Mouse (Mus musculus) v-Abl transformed pro-B cells (cell line): ENCODE results near the gene Tcp11.

Source experiments
- in situ Hi-C, 2 experiments: fragments of 400-800 bp; cut with MboI; formaldehyde crosslinking; loops; one replicate each; pipeline ENCODE4 v1.15.1; 2025; ENCODE audit not compliant: unreplicated experiment in 2 of 2

Tcp11 gene

DNA sequence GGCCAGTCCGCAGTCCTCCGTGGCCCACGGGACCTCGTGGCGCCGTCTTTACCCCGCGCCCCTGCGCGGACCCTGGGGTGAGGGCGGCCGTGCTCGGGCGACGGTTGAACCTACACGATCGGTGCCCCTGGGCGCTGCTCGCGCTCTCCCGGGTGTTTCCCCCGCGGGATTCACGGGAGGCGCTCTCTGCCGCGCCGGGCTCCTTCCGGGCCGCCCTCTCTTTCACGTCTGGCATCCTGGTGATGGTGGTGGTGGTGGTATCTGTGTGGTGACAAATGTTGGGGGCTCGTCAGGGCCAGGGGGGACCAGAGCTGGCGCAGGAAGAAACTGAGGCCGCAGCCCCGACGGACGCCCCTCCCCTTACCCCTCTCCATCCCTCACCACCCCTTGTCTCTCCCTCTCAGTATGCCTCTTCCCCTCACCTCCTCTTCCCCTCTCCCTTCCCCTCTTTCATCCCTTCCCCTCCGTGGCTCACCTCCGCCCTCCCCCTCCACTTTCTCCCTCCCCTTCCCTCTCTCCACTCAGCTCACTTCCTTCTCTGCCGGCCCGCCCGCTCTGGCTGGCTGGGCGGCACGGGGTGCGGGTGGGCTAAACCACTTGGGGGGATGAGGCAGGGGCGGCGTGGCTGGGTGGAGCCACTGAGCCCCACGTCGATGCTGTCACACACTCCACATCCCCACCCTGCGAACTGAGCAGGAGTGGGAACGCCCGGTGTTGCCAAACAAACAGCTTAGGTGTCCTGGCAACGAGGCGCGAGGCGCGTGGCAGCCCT is at the start of gene Tcp11:
Gene Tcp11 (minus strand): TSS at position 595 of the 772 bp plus-strand sequence.
- in situ Hi-C loops = loop anchor here (5.0 to 25.0 kb wide), 4 partner anchors 82 to 457 kb away; partner anchors contain the start of genes Armc12 (in 1 of the 2) and Clpsl2 (in 1 of the 2)

GRCm38 (mm10) chr17:28129796-28130195 is 49.4 kb upstream of the Tcp11 start:
- in situ Hi-C loops = loop anchor here in 1 of 2 experiments (5.0 kb wide), 1 partner anchor 37 kb away; no protein-coding TSS in a partner anchor

DNA sequence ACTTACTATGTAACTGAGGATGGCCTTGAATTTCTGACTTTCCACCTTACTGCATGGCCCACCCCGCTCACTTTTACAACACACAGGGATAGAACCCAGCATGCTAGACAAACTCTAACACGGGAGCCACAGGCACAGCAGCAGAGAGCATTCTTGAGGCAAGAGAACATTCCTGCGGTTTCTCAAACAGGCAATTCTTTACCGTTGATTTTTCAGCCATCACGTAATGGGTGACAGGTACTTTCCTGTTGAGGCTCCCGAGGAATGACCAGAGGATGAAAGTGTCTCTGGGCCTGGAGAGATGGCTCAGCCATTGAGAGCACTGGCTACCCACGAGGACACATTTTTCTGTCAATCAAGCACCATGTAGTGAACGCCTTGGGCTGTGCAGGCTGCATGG is 43.9 kb upstream of the Tcp11 start:
- in situ Hi-C loops = no loop called here

GRCm38 (mm10) chr17:28123627-28124026 is 43.2 kb upstream of the Tcp11 start:
- in situ Hi-C loops = no loop called here

DNA sequence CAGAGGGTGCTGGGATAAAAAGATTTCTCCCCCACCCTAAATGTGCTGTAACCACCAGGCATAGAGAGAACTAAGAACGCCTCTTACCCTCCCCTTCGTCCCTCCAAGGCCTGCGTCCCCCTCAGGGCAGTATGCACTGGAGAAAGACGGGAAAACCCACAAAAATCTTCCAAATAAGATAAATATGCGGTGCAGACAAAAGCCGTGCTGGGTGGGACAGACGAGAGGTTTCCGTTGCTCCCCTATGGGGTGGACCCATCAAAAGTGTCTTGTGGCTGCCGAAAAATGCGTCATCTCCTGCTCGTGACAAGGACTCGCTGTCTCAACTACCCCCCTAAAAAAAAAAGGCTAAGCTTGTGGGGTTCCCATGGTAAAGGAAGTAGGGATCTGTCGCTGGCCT is 42.5 kb upstream of the Tcp11 start:
- in situ Hi-C loops = no loop called here

DNA sequence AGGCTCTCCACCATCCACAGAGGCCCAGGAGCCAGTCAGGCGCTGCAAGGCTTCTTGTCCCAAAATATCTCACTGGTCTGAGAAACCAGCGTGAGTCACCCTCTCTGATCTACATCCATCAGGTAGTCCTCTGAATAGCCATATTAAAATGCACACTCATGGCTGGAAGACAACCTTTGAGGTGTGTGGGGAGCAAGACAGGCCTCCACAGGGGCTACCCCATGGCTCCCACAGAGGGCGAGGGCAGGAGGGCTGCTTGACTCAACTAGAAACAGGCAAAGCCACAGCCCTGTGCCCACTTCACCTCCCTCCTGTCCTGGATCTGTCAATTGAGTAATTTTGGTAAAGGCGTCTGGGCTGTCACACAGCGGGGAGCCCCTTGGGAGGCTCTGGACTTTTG is 40.0 kb upstream of the Tcp11 start:
- in situ Hi-C loops = no loop called here

- in situ Hi-C loops = no loop called here
Measured at GRCm38 (mm10) chr17:28117451-28118209, 37.2 kb upstream of the Tcp11 start.

DNA sequence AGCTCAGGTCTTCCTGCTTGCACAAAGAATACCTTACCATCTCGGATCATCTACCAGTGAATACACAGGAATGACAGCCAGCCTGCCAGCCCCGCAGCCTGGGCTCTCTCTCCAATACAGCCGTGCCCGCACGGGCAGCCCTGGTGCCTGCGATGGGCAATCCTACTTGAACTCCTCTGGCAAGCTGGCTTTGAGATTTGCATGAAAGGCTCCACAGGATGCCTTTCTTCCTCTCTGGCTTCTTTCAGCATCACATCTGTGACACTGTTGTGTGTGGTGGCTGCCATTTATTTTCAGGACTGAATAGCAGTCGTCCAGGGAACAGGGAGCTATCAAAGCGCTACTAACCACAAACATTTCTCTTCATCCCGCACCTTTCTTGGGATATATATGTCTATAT is 35.9 kb upstream of the Tcp11 start:
- in situ Hi-C loops = no loop called here

DNA sequence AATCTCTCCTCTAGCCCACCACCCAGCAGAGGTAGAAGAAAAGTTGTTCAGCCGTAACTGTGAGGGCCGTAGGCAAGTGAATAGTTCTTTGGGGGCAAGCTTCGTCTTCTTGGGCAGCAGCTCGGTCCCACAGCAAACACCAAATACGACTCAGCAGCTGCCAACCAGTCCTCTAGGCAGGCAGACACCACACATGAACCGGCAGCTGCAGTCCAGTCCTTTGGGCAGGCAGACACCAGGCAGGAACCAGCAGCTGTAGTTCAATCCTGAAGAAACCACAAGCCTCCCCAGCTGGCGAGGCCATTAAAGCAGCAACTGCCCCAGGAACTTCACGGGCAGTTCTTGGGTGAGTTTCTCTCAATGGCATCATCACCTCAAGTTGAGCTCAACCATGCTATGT is 31.8 kb upstream of the Tcp11 start:
- in situ Hi-C loops = no loop called here

DNA sequence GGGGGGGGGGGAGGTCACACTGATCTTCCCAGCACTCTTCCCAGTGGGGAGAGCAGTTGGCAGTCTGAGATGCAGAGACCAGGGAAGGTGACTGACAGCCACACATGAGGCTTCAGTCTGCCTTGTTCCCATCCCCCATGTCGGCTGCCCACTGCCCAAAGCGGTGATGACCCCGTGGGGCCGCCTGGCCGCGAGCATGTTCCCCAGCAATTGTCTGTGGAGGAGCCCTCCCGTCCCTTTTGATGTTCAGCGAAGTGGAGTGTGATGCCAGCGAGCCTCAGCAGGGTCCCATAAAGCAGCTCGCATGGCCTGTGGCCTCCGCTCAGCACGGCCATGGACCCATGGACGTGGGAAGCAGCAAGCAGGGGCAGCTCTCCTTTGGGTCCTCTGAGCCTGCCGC is 26.8 kb upstream of the Tcp11 start:
- in situ Hi-C loops = no loop called here

GRCm38 (mm10) chr17:28106352-28106751 is 25.9 kb upstream of the Tcp11 start:
- in situ Hi-C loops = no loop called here

- in situ Hi-C loops = no loop called here
Measured at GRCm38 (mm10) chr17:28104416-28104815, 24.0 kb upstream of the Tcp11 start.

GRCm38 (mm10) chr17:28101902-28102319 is 21.5 kb upstream of the Tcp11 start:
- in situ Hi-C loops = no loop called here

- in situ Hi-C loops = no loop called here
Measured at GRCm38 (mm10) chr17:28101284-28101887, 20.9 kb upstream of the Tcp11 start.

DNA sequence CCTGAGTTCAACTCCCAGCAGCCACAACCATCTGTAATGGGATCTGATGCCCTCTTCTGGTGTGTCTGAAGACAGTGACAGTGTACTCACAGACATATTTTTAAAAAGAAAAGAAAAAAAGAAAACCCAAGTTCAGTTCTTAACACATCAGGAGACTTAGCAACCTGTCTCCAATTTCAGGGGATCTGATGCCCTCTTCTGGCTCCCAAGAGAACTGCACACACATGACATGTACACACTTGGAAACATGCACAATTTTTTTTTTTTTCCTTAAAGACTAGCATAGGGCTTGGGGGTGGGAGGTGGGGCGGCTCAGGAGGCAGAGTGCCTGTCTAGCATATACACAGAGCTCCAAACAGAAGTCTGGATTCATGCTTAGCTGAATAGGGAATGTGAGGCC is 20.2 kb upstream of the Tcp11 start:
- in situ Hi-C loops = no loop called here

- in situ Hi-C loops = loop anchor here in 1 of 2 experiments (25.0 kb wide), 1 partner anchor 438 kb away; the partner anchor contains the start of genes Armc12 and Clpsl2
Measured at GRCm38 (mm10) chr17:28099086-28099485, 18.6 kb upstream of the Tcp11 start.

DNA sequence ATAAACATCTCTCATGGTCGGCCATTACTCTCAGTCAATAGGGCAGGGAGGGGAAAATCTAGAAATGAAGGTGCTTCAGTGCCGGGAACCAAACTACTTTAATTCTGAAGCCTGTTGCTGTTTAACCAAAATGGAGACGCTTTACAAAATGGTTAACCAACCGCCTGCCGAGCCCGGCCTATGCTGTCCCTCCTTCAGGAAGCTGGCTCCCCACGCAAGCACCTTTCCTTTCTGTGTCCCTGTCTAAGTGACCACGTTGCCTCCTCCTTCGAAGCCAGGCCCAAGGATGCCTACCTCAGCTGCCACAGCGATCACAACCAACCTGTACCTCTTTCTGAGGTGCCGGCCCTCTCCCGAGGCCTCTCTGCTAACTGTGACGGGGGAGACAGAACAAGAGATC is 16.9 kb upstream of the Tcp11 start:
- in situ Hi-C loops = loop anchor here in 1 of 2 experiments (25.0 kb wide), 1 partner anchor 440 kb away; the partner anchor contains the start of genes Armc12 and Clpsl2

- in situ Hi-C loops = loop anchor here in 1 of 2 experiments (25.0 kb wide), 1 partner anchor 441 kb away; the partner anchor contains the start of genes Armc12 and Clpsl2
Measured at GRCm38 (mm10) chr17:28096418-28096817, 16.0 kb upstream of the Tcp11 start.

DNA sequence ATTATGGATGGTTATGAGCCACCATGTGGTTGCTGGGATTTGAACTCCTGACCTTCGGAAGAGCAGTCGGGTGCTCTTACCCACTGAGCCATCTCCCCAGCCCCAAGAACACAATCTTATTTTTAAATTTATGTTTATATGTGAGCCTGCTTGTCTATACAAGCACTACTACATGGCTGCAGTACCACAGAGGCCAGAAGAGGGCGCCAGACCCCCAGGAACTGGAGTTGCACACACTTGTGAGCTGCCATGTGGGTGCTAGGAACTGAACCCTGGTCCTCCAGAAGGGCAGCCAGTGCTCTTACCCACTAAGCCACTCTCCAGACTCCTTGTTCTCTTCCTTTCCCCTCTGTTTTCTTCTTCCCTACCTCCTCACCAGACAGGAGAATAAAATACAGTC is 13.4 kb upstream of the Tcp11 start:
- in situ Hi-C loops = loop anchor here (5.0 to 25.0 kb wide), 3 partner anchors 33 to 443 kb away; partner anchors contain the start of genes Armc12 (in 1 of the 2) and Clpsl2 (in 1 of the 2)

DNA sequence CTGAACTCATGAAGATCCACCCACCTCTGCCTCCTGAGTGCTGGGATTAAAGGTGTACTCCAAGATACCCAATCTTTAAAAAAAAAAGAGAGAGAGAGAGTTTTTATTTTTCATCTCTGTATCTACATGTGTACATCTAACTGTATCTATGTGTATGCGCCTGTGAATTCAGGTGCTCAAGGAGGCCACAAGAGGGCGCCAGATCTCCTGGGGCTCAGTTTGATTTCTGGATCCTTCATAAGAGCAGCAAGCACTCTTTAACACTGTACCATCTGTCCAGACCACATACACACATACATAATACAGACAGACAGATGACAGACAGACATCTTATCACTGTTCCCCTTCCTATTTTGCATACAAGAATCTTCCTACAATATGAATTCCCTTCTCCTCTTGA is 11.9 kb upstream of the Tcp11 start:
- in situ Hi-C loops = loop anchor here (5.0 to 25.0 kb wide), 3 partner anchors 35 to 445 kb away; partner anchors contain the start of genes Armc12 (in 1 of the 2) and Clpsl2 (in 1 of the 2)

DNA sequence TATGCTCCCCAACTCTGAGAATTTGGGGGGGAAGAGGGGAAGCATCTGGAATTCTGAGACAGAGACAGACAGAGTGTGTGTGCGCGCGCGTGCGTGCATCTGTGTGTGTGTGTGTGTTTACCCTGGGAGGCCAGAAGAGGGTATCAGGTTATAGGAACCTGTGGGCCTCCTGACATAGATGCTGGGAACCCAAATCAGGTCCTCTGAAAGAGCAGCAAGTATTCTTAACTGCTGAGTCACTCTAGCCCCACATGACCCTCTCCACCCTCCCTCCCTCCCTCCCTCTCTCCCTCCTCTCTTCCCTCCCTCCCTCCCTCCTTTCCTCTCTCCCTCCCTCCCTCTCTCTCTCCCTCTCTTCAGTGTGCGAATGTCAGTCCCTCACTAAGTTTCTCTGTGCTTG is 8.3 kb upstream of the Tcp11 start:
- in situ Hi-C loops = loop anchor here (10.0 to 25.0 kb wide), 3 partner anchors 216 to 449 kb away; partner anchors contain the start of genes Armc12 (in 1 of the 2) and Clpsl2 (in 1 of the 2)
